Mouse (Mus musculus): ENCODE measurements around the gene Lst1. TPM values are rescaled to one million over a fixed set of nuclear protein-coding genes. Genes with fewer than 3 reads are reported as not detected.

Lst1 gene
- total RNA-seq, 2 experiments from 2014 or later, result 55.5 to 57.3 TPM

DNA sequence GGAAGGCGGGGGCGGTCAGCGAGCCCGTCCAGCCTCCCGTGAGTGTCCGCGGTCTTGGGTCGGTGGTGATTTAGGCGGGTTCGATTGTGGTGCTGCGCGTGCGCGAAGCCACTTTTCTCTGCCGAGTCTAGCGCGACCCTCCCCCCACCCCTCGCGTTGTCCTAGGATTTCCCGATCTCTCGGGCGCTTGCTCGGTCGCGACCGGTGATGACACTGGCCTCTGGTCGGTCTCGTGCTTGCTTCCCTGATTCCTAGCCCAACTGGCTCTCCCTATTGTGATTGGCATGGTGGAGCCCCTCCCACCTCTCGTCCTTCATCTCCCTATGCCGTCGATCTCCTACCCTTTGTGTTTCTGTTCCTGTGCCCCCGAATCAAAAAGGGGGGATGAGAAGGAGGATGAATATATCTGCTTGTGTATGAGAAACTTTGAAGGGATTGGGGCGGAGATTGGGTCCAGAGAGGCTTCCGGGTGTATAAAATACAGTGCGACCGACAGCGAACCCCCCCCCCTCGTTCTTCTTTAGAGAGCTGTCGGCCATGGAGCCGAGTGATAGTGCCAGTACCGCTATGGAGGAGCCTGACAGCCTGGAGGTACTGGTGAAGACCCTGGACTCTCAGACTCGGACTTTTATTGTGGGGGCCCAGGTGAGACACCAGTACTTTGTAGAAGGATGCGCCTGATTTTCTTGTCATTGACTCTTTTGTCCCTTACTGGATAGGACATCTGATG, 52.5 kb downstream of the Lst1 start:
- peak; percentile 60 for ATAC-seq (replicated peaks; ENCODE audit: low FRiP score, poor library complexity, severe bottlenecking)

Other genes with a start within 250 kb of the Lst1 start
Only the 30 nearest of the 38 such genes appear.
- not detected in 2 replicates for gene Vwa7, start 171.9 kb downstream of the Lst1 start, total RNA-seq (2015; ENCODE audit: low replicate concordance)
- not detected in 2 replicates for gene Vwa7, start 171.9 kb downstream of the Lst1 start, total RNA-seq (2017; ENCODE audit: low replicate concordance)
- gene Sapcd1, start 160.4 kb downstream of the Lst1 start, total RNA-seq (2015; ENCODE audit: low replicate concordance), result 2.3 TPM in 1 of 2 replicates, not detected in the other
- not detected in 2 replicates for gene Sapcd1, start 160.4 kb downstream of the Lst1 start, total RNA-seq (2017; ENCODE audit: low replicate concordance)
- 0.38 and 1.5 TPM in 2 replicates for gene Msh5, start 141.7 kb downstream of the Lst1 start, total RNA-seq (2015; ENCODE audit: low replicate concordance)
- gene Msh5, start 141.7 kb downstream of the Lst1 start, total RNA-seq (2017; ENCODE audit: low replicate concordance), result 5.7 and 8.8 TPM in 2 replicates
- 74.6 and 85.9 TPM in 2 replicates for gene Clic1, start 138.5 kb downstream of the Lst1 start, total RNA-seq (2015; ENCODE audit: low replicate concordance)
- 66.9 and 68.8 TPM in 2 replicates for gene Clic1, start 138.5 kb downstream of the Lst1 start, total RNA-seq (2017; ENCODE audit: low replicate concordance)
- gene Ddah2, start 129.4 kb downstream of the Lst1 start, total RNA-seq (2015; ENCODE audit: low replicate concordance), result 1.0 and 1.7 TPM in 2 replicates
- gene Ddah2, start 129.4 kb downstream of the Lst1 start, total RNA-seq (2017; ENCODE audit: low replicate concordance), result 2.2 TPM in 1 of 2 replicates, not detected in the other
- not detected in 2 replicates for gene Ly6g6c, start 123.1 kb downstream of the Lst1 start, total RNA-seq (2015; ENCODE audit: low replicate concordance)
- gene Ly6g6c, start 123.1 kb downstream of the Lst1 start, total RNA-seq (2017; ENCODE audit: low replicate concordance), result not detected in 2 replicates
- 0.42 TPM in 1 of 2 replicates, not detected in the other for gene Mpig6b, start 122.3 kb downstream of the Lst1 start, total RNA-seq (2015; ENCODE audit: low replicate concordance)
- gene Mpig6b, start 122.3 kb downstream of the Lst1 start, total RNA-seq (2017; ENCODE audit: low replicate concordance), result not detected in 2 replicates
- not detected in 2 replicates for gene Ly6g6e, start 111.5 kb downstream of the Lst1 start, total RNA-seq (2015; ENCODE audit: low replicate concordance)
- not detected in 2 replicates for gene Ly6g6e, start 111.5 kb downstream of the Lst1 start, total RNA-seq (2017; ENCODE audit: low replicate concordance)
- gene Ly6g6d, start 110.4 kb downstream of the Lst1 start, total RNA-seq (2015; ENCODE audit: low replicate concordance), result not detected in 2 replicates
- 1.4 TPM in 1 of 2 replicates, not detected in the other for gene Ly6g6d, start 110.4 kb downstream of the Lst1 start, total RNA-seq (2017; ENCODE audit: low replicate concordance)
- gene Ly6g6f, start 102.8 kb downstream of the Lst1 start, total RNA-seq (2015; ENCODE audit: low replicate concordance), result not detected in 2 replicates
- gene Ly6g6f, start 102.8 kb downstream of the Lst1 start, total RNA-seq (2017; ENCODE audit: low replicate concordance), result not detected in 2 replicates
- gene Abhd16a, start 99.2 kb downstream of the Lst1 start, total RNA-seq (2015; ENCODE audit: low replicate concordance), result 28.1 and 36.8 TPM in 2 replicates
- 33.3 and 63.0 TPM in 2 replicates for gene Abhd16a, start 99.2 kb downstream of the Lst1 start, total RNA-seq (2017; ENCODE audit: low replicate concordance)
- gene Ly6g5c, start 80.2 kb downstream of the Lst1 start, total RNA-seq (2015; ENCODE audit: low replicate concordance), result not detected in 2 replicates
- gene Ly6g5c, start 80.2 kb downstream of the Lst1 start, total RNA-seq (2017; ENCODE audit: low replicate concordance), result not detected in 2 replicates
- gene Ly6g5b, start 73.0 kb downstream of the Lst1 start, total RNA-seq (2015; ENCODE audit: low replicate concordance), result 7.7 TPM in 1 of 2 replicates, not detected in the other
- gene Ly6g5b, start 73.0 kb downstream of the Lst1 start, total RNA-seq (2017; ENCODE audit: low replicate concordance), result 0.34 TPM in 1 of 2 replicates, not detected in the other
- 10.9 and 14.8 TPM in 2 replicates for gene Gpank1, start 67.0 kb downstream of the Lst1 start, total RNA-seq (2015; ENCODE audit: low replicate concordance)
- gene Gpank1, start 67.0 kb downstream of the Lst1 start, total RNA-seq (2017; ENCODE audit: low replicate concordance), result 15.8 and 20.4 TPM in 2 replicates
- gene Csnk2b, start 66.4 kb downstream of the Lst1 start, total RNA-seq (2015; ENCODE audit: low replicate concordance), result 156 and 181 TPM in 2 replicates
- gene Csnk2b, start 66.4 kb downstream of the Lst1 start, total RNA-seq (2017; ENCODE audit: low replicate concordance), result 76.5 and 112 TPM in 2 replicates
- 0.63 and 1.5 TPM in 2 replicates for gene D17H6S53E, start 62.1 kb downstream of the Lst1 start, total RNA-seq (2015; ENCODE audit: low replicate concordance)
- 2.6 and 2.8 TPM in 2 replicates for gene D17H6S53E, start 62.1 kb downstream of the Lst1 start, total RNA-seq (2017; ENCODE audit: low replicate concordance)
- not detected in 2 replicates for gene Apom, start 56.4 kb downstream of the Lst1 start, total RNA-seq (2015; ENCODE audit: low replicate concordance)
- gene Apom, start 56.4 kb downstream of the Lst1 start, total RNA-seq (2017; ENCODE audit: low replicate concordance), result 0.94 TPM in 1 of 2 replicates, not detected in the other
- 23.8 and 47.9 TPM in 2 replicates for gene Bag6, start 53.3 kb downstream of the Lst1 start, total RNA-seq (2015; ENCODE audit: low replicate concordance)
- gene Bag6, start 53.3 kb downstream of the Lst1 start, total RNA-seq (2017; ENCODE audit: low replicate concordance), result 48.1 and 71.4 TPM in 2 replicates
- gene Prrc2a, start 23.5 kb downstream of the Lst1 start, total RNA-seq (2015; ENCODE audit: low replicate concordance), result 70.2 and 111 TPM in 2 replicates
- 15.1 and 22.6 TPM in 2 replicates for gene Prrc2a, start 23.5 kb downstream of the Lst1 start, total RNA-seq (2017; ENCODE audit: low replicate concordance)
- 14.4 and 19.8 TPM in 2 replicates for gene Aif1, start 12.4 kb downstream of the Lst1 start, total RNA-seq (2015; ENCODE audit: low replicate concordance)
- 8.7 and 15.8 TPM in 2 replicates for gene Aif1, start 12.4 kb downstream of the Lst1 start, total RNA-seq (2017; ENCODE audit: low replicate concordance)
- gene Ltb, start 6.0 kb upstream of the Lst1 start, total RNA-seq (2015; ENCODE audit: low replicate concordance), result 4.6 TPM in 1 of 2 replicates, not detected in the other
- 1.7 and 3.8 TPM in 2 replicates for gene Ltb, start 6.0 kb upstream of the Lst1 start, total RNA-seq (2017; ENCODE audit: low replicate concordance)
- gene Tnf, start 13.6 kb upstream of the Lst1 start, total RNA-seq (2015; ENCODE audit: low replicate concordance), result 10.7 and 19.2 TPM in 2 replicates
- gene Tnf, start 13.6 kb upstream of the Lst1 start, total RNA-seq (2017; ENCODE audit: low replicate concordance), result 2.8 and 8.3 TPM in 2 replicates
- not detected in 2 replicates for gene Lta, start 16.9 kb upstream of the Lst1 start, total RNA-seq (2015; ENCODE audit: low replicate concordance)
- gene Lta, start 16.9 kb upstream of the Lst1 start, total RNA-seq (2017; ENCODE audit: low replicate concordance), result not detected in 2 replicates
- not detected in 2 replicates for gene Gm16181, start 32.4 kb upstream of the Lst1 start, total RNA-seq (2015; ENCODE audit: low replicate concordance)
- not detected in 2 replicates for gene Gm16181, start 32.4 kb upstream of the Lst1 start, total RNA-seq (2017; ENCODE audit: low replicate concordance)
- 1.0 and 2.7 TPM in 2 replicates for gene Atp6v1g2, start 45.2 kb upstream of the Lst1 start, total RNA-seq (2015; ENCODE audit: low replicate concordance)
- 3.8 TPM in 1 of 2 replicates, not detected in the other for gene Atp6v1g2, start 45.2 kb upstream of the Lst1 start, total RNA-seq (2017; ENCODE audit: low replicate concordance)
- 0.58 and 1.0 TPM in 2 replicates for gene Nfkbil1, start 47.4 kb upstream of the Lst1 start, total RNA-seq (2015; ENCODE audit: low replicate concordance)
- 2.2 TPM in 1 of 2 replicates, not detected in the other for gene Nfkbil1, start 47.4 kb upstream of the Lst1 start, total RNA-seq (2017; ENCODE audit: low replicate concordance)
- gene Ddx39b, start 53.3 kb upstream of the Lst1 start, total RNA-seq (2015; ENCODE audit: low replicate concordance), result 65.7 and 80.5 TPM in 2 replicates
- 48.1 and 50.2 TPM in 2 replicates for gene Ddx39b, start 53.3 kb upstream of the Lst1 start, total RNA-seq (2017; ENCODE audit: low replicate concordance)
- gene H2-D1, start 74.3 kb upstream of the Lst1 start, total RNA-seq (2015; ENCODE audit: low replicate concordance), result 117 and 224 TPM in 2 replicates
- gene H2-D1, start 74.3 kb upstream of the Lst1 start, total RNA-seq (2017; ENCODE audit: low replicate concordance), result 217 and 402 TPM in 2 replicates
- not detected in 2 replicates for gene H2-Q1, start 132.0 kb upstream of the Lst1 start, total RNA-seq (2015; ENCODE audit: low replicate concordance)
- not detected in 2 replicates for gene H2-Q1, start 132.0 kb upstream of the Lst1 start, total RNA-seq (2017; ENCODE audit: low replicate concordance)
- not detected in 2 replicates for gene H2-Q2, start 153.8 kb upstream of the Lst1 start, total RNA-seq (2015; ENCODE audit: low replicate concordance)
- gene H2-Q2, start 153.8 kb upstream of the Lst1 start, total RNA-seq (2017; ENCODE audit: low replicate concordance), result not detected in 2 replicates